Mouse (Mus musculus) testis, adult 2 months (tissue): ENCODE data around the gene Exosc2.

ENCODE experiments used
- CTCF ChIP-seq: fragments of 200-500 bp; IDR thresholded peaks from 2 replicates; pipeline ENCODE4 v1.5.1; 2012; ENCODE audit warnings: low read depth, mild to moderate bottlenecking, inconsistent platforms, low read length, moderate library complexity; ENCODE audit not compliant: control insufficient read depth, insufficient read depth, insufficient replicate concordance
- POLR2A ChIP-seq: fragments of 200-500 bp; IDR thresholded peaks from 2 replicates; pipeline ENCODE4 v1.6.1; 2012; ENCODE audit warnings: low read depth, mild to moderate bottlenecking, inconsistent platforms, low read length, moderate library complexity; ENCODE audit not compliant: control insufficient read depth

GRCm38 (mm10) chr2:31720783-31721182, 50.3 kb downstream of the Exosc2 start:
- TF ChIP-seq POLR2A (no peak), CTCF (no peak)
